Mouse (Mus musculus) c-Kit-positive CD71-positive TER-119-negative erythroid progenitor cells, embryonic 14.5 days (primary cell): ENCODE results near the gene Meis1.

Experiments used
- DNase-seq: peaks from one replicate; pipeline ENCODE4 v3.0.0-alpha.2; 2013; ENCODE audit warnings: low read depth

Meis1 gene

DNA sequence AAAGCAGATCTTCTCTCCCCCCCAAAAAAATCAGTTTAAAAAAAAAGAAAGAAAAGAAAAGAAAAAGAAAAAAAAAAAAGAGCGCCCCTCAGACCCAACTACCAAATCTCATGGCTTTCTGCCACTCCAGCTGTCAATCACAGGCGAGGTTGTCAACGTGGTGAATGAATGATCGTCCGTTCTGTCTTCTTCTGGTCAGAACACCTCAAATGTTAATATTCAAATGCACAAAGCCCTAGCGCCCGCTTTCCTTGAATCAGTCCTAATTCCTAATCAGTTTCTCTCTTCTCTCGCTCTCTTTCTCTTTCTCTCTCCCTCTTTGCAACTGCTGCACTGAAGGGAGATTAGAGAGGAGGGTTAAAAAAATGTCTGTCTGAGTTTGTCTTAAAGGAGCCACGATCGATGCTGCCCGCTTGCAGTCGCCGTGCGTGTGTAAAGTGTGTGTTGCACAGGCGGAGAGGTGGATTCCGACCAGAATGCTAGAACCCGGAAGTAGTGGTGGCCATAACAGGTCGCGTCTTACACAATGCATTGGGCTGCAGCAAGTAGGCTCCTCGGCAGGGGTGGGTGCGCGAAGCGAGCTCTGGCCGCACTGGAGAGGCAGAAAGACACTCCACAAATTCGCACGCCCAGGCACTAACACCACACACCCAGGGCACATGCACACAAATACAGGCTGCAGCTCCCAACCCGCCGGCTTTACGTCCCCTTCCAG is at the start of gene Meis1:
Meis1 (minus strand) TSS at position 497 of the 715 bp plus-strand sequence.
- peak; percentile 43 for DNase-seq

DNA sequence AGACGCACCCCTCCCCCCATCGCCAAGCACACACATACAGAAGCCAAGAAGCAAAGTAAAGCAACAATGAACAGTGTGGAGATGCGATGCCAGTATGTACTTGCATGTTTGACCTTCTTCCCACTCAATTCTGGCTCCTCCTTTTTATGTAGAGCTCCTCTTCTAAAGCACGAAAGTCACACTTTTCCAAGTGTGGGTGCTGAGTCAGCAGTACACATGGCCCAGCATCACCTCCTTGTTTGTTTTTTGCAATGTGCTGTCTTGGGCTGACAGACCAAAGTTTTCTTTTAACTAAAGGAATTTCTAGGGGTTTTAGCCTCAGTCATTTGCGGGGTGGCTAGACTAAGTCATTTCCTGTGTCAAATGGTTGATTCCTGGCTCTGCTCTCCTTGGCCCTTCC is 48.5 kb upstream of the Meis1 start:
- DNase-seq: no peak

DNA sequence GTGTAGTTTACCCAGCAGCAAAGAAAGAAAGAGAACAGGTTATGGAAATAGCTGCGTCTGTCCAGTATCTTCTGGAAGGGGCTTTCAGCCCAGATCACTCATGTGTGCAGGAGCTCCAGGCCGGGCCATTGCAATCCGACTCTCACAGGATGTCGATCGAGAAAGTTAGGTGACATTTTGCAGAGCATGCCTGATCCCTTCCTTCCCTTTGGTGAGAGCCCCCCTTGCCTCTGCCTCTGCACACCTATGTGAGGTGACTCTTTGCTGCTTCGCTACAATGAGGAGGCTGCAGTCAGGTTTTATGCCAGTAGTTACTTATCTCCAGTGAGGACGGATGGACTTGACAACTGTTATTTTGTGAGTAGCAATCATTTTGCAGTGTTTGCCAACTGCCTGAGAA is 30.5 kb upstream of the Meis1 start:
- DNase-seq: no peak

GRCm38 (mm10) chr11:19036595-19037166 is 17.9 kb upstream of the Meis1 start:
- no peak for DNase-seq

- no peak for DNase-seq
Observed at GRCm38 (mm10) chr11:19026581-19027561, 8.1 kb upstream of the Meis1 start.

DNA sequence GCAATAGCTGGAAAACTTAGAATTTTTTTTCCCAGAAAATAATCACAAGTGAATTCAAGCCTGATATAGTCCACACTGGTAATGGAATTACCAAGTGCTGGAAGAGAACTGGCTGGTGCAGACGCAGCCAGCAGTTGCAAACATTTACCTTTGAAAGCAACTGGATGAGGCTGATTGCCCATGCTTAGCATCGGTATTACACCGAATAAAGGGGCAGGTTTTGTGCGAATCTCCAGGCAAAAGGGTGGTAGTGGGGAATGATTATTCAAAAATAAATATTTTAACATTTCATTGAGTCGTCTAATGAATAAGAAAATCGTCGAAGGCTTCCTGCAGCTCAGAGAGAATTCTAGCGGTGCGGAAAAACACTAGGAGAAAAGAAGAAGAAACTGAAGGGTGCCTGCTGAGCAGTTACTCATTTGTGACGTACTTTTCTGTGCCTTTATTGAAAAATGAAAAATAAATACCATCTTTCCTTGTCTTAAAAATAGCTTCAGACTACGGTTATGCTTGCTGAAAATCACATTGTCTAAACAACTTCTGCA is 7.3 kb upstream of the Meis1 start:
- DNase-seq: no peak

DNA sequence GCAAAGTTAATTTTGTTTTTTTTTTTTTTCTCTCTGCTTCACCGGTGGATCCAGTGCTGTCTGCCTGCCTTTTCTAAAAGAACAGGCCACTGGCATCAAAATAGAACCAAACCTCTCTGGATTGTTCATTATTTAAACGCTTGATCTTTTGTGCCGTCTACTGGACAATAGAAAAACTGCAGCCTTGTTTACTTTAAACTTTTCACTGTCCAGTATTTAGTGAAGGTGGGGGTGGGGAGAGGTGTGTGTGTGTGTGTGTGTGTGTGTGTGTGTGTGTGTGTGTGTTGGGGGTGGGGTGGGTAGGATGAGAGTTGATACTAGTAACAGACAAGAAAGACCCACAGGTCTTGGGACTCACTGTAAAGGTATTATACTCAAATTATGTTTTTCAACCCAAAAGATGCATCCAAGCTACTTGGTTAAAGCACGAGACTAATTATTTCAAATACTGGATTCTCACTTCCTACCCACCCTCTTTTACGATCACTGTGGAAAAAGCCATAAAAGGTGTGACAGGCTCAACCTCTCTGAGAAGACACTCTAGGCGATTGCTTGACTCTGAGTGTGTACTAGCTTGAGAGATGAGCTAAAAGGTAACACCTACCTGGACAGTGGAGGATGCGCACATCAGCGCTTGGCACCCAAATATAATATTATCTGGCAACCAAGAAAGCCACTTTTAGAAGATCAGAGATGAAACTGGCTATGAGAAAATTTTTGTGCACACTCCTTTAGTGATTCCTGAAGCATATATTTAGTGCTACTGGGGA is 5.9 kb upstream of the Meis1 start:
- DNase-seq: peak; percentile 29

- DNase-seq: no peak
Observed at GRCm38 (mm10) chr11:19023356-19023755, 4.6 kb upstream of the Meis1 start.

- DNase-seq: no peak
Observed at GRCm38 (mm10) chr11:19022576-19022975, 3.8 kb upstream of the Meis1 start.

GRCm38 (mm10) chr11:19020951-19021710 is 2.3 kb upstream of the Meis1 start:
- DNase-seq: no peak

DNA sequence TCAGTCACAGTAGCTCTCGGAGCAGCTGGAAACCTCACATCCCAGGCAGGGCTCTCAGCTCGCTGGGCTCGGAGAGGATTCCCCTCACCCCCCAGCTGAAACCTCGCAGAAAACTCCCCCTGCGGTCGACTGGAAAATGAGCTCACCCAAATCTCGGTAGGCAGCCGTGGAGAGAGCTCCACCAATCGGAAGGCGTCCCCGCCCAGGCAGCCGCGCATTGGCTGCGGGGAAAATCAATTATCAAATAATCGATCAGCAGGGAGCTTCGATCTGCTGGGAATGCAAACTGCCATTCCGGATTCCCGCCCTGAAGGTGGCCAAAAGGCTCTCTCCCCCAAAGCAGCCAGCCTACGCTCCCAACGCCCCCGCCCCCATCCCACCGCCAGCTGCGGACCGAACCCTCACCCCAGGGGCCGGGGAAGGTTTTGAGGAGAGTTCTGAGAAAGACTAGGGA is 1.6 kb upstream of the Meis1 start:
- peak; percentile 34 for DNase-seq

DNA sequence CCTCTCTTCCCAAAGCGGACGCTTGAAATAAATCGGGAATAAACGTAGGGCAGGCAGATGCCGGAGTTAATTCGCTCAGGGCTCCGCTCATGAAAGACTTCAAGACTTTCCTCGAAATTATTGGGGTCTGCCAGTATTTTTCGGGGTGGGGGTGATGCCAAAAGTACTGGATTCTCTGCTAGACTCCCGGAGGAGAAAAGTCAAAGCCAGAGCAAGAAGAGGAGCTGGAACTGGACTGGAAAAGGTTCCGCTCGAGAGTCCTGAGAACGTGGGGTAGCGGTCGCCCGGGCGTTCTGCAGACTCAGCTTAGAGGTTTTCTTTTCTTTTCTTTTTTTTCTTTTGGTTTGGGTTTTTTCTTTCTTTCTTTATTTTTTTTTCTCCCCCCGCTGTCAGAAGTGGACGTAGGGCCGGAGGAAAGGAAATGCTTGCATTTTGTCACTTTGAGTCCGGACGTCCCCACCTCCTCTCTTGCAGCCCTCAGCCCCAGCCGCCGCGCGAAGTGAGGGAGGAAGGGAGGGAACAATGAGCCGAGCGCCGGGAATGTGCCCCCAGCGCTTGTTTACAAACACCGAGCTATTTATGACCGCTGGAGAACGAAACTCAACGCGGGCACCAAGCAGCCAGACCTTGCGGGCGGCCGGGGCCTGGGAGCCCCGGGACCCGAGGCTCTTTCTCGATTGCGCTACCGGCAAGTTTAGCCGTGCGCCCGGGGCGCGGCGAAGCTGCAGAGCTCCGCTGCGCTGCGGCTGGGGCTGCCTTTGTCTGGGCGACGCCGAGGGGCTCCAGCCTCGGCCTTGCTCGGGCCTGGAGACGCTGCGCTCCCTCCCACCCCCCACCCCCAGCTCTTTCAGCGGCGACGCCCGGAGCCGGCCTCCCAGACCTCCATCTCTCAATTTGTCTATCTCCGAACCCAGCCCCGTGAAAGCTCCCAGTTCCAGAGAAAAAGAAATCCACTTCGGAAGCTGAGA is 703 bp upstream of the Meis1 start:
- no peak for DNase-seq

DNA sequence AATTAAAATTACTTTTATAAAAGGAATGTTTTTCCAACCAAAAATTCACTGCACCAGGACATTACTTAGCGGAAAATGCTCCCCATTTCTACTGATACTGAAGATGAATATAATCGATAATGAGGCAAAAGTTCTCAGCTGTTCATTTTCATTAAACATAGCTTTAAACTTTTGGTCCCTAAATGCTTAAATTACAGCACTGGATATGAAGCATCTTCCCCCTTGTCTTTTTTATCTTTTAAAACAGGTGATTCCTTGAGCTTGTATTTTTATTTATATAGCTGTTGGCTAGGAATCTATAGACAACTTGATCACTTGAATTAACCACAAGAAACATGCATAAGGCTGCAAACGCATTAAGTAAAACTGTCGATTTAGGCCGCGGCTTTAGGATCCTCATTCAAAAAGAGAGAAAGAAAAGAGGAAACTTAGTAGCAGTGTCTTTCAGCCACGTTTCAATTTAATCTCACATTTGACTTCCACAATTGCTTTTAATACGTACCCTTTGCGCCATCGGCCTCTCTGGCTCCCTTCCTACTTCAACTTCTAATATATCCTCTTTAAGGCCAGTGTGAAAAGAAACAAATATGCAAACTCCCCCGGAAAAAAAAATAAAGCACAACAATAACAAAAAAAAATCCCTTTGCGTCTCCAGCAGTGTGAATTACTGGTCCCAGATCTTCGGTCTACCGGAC is 919 bp downstream of the Meis1 start:
- DNase-seq: no peak

DNA sequence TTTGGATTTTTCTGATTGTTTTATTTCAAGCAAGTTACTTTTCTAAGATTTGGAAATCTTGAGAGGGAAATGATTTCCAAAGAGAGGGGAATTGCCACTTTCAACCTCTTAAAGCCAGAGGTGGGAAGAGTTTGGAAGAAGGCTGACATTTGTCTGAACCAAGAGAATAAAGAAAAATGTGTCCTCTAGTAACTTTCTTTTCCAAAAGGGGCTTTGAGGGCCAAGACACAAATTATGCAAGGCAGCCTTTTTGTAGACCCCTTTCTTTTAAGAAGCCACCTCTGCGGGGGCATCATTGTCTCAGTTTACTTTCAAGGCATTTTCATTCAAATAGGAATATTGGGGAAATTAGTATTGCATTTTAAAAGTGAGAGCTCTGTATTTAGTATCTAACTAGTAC is 1.5 kb downstream of the Meis1 start:
- no peak for DNase-seq

DNA sequence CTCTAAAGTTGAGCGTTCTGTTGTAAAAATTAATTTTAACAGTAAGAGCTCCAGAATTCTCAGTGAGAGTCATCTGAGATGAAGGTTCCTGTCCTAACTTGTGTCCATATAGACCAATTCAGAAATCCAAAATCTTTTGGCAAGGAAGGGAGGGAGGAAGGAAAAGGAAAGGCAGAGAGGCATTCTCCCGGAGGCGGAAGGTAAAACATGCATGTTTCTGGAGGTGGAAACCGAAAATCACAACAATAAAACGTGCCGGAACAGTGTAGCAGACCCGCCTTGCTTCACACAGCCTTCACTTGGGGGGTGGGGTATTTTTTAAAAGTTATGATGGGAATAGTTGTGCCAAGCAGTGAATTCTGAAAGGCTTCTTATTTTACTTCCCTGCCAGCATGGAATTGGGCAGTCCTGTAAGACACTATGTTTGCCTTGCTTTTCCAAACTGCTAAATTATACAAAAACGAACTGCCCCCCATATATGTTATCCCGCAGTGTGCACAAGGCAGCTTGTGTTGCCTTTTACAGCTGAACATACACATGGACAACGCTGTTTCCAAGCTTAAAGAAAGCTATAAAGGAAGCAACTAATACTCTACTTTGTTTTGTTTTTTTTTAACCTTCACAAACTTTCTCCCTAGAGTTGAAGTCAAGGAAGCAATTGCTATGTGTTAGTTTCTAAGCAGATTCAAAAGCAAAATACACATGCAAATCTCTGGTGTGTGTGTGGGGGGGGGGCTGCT is 2.1 kb downstream of the Meis1 start:
- no peak for DNase-seq

DNA sequence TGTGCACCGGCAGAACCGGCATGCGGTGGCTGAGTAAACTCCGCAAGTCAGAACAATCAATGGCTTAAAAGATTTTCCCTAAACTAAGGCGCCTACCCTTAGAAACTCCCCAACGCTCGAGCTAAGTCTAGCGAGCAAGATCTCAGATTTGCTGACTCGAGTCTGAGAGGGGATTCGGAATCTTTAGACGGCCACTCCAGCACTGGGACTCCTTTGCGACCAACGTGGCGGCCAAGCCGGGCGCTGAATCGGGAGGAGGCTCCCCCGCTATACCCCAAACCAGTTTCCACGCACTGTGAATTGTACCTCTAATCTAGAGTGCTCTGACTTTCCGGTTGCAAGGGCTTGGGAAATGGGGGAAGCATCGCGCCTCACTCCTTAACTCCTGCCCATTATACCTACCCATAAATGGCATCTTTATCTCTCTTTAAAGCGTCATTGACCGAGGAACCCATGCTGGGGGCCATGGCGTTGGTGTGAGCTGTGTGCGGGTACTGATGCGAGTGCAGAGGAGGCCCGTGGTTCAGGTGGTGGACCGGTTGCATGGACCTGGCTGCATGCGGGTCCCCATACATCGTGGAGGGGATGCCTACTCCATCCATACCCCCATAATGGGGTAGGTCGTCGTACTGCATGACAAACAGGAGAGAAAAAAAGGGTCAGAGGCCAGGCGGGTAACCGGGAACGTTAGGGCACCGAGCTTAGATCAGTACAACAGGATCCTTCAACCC is 2.9 kb downstream of the Meis1 start:
- DNase-seq: no peak

- no peak for DNase-seq
Observed at GRCm38 (mm10) chr11:19015381-19015730, 3.4 kb downstream of the Meis1 start.
